Mouse (Mus musculus): Measurements from ENCODE around the gene Fam81b. TPM values are rescaled to one million over a fixed set of nuclear protein-coding genes. Genes with fewer than 3 reads are reported as not detected.
"Not testable (repeated sequence)": the region's sequence is repeated elsewhere in the genome, so short reads cannot be mapped to it uniquely, and the experiment has no call there.

The Fam81b gene
- polyA plus RNA-seq (2014; fragmentation: Nextera tagmentation; extraction: Ambion mirVana), result not detected in 2 replicates

- H3K4me3 ChIP-seq (ENCODE audit: low read depth, low read length), result no peak within 1 kb of the TSS
- H3K27ac ChIP-seq (ENCODE audit: low read depth, low read length), result no peak within 1 kb of the TSS
- DNase-seq (ENCODE audit: low spot score) (no peak), ATAC-seq (ENCODE audit: insufficient read depth, low FRiP score, low TSS enrichment) (no peak)
- WGBS, result 48% methylated on average over 7 of the region's 7 CpGs
- no peak within 1 kb of the TSS for H3K4me2 ChIP-seq (ENCODE audit: low read depth)
- H3K36me3 ChIP-seq (ENCODE audit: control insufficient read depth, insufficient read depth, low read length), result no peaks in the 10 kb centered on the region
- H3K4me1 ChIP-seq (ENCODE audit: control insufficient read depth, insufficient read depth, low read length), result no peaks in the 10 kb centered on the region
- no peaks in the 10 kb centered on the region for H3K9me3 ChIP-seq (ENCODE audit: control insufficient read depth, low read length)
- H3K9ac ChIP-seq (ENCODE audit: low read length), result no peak within 1 kb of the TSS
- H3K27me3 ChIP-seq (ENCODE audit: control insufficient read depth, insufficient read depth, low read length), result no peaks in the 10 kb centered on the region
These were observed at the start of gene Fam81b for GRCm38 (mm10) chr13:76304637-76305122. Gene Fam81b (minus strand): TSS chr13:76305072.

GRCm38 (mm10) chr13:76345941-76346340, 41.1 kb upstream of the Fam81b start:
- not testable (repeated sequence) for DNase-seq (ENCODE audit: low spot score); H3K27me3 ChIP-seq (ENCODE audit: control insufficient read depth, insufficient read depth, low read length); H3K4me3 ChIP-seq (ENCODE audit: low read depth, low read length); H3K27ac ChIP-seq (ENCODE audit: low read depth, low read length); H3K36me3 ChIP-seq (ENCODE audit: control insufficient read depth, insufficient read depth, low read length); H3K9me3 ChIP-seq (ENCODE audit: control insufficient read depth, low read length); H3K4me1 ChIP-seq (ENCODE audit: control insufficient read depth, insufficient read depth, low read length); H3K9ac ChIP-seq (ENCODE audit: low read length); ATAC-seq (ENCODE audit: insufficient read depth, low FRiP score, low TSS enrichment); H3K4me2 ChIP-seq (ENCODE audit: low read depth)
- 77% methylated on average over 19 of the region's 21 CpGs for WGBS

GRCm38 (mm10) chr13:76318635-76319034, 13.8 kb upstream of the Fam81b start:
- no peak overlapping the region for H3K27ac ChIP-seq (ENCODE audit: low read depth, low read length)
- no peaks in the 10 kb centered on the region for H3K4me1 ChIP-seq (ENCODE audit: control insufficient read depth, insufficient read depth, low read length)
- WGBS, result 86% methylated on average over 3 of the region's 3 CpGs
- H3K4me3 ChIP-seq (ENCODE audit: low read depth, low read length), result no peak overlapping the region
- no peak for ATAC-seq (ENCODE audit: insufficient read depth, low FRiP score, low TSS enrichment)
- H3K27me3 ChIP-seq (ENCODE audit: control insufficient read depth, insufficient read depth, low read length), result no peaks in the 10 kb centered on the region
- H3K9ac ChIP-seq (ENCODE audit: low read length), result no peak overlapping the region
- no peak for DNase-seq (ENCODE audit: low spot score)
- no peak overlapping the region for H3K4me2 ChIP-seq (ENCODE audit: low read depth)
- no peaks in the 10 kb centered on the region for H3K9me3 ChIP-seq (ENCODE audit: control insufficient read depth, low read length)
- H3K36me3 ChIP-seq (ENCODE audit: control insufficient read depth, insufficient read depth, low read length), result no peaks in the 10 kb centered on the region

- no peaks in the 10 kb centered on the region for H3K9me3 ChIP-seq (ENCODE audit: control insufficient read depth, low read length)
- H3K9ac ChIP-seq (ENCODE audit: low read length), result no peak overlapping the region
- no peaks in the 10 kb centered on the region for H3K36me3 ChIP-seq (ENCODE audit: control insufficient read depth, insufficient read depth, low read length)
- H3K4me2 ChIP-seq (ENCODE audit: low read depth), result no peak overlapping the region
- H3K4me1 ChIP-seq (ENCODE audit: control insufficient read depth, insufficient read depth, low read length), result no peaks in the 10 kb centered on the region
- H3K27ac ChIP-seq (ENCODE audit: low read depth, low read length), result no peak overlapping the region
- H3K4me3 ChIP-seq (ENCODE audit: low read depth, low read length), result no peak overlapping the region
- no peaks in the 10 kb centered on the region for H3K27me3 ChIP-seq (ENCODE audit: control insufficient read depth, insufficient read depth, low read length)
- DNase-seq (ENCODE audit: low spot score) (no peak), ATAC-seq (ENCODE audit: insufficient read depth, low FRiP score, low TSS enrichment) (no peak)
- 90% methylated on average over 7 of the region's 7 CpGs for WGBS
These were observed 6.7 kb upstream of the Fam81b start for GRCm38 (mm10) chr13:76311580-76311979.

GRCm38 (mm10) chr13:76308811-76309210, 3.9 kb upstream of the Fam81b start:
- Histone ChIP-seq H3K4me2 (ENCODE audit: low read depth) (no peak overlapping the region), H3K4me1 (ENCODE audit: control insufficient read depth, insufficient read depth, low read length) (no peaks in the 10 kb centered on the region), H3K36me3 (ENCODE audit: control insufficient read depth, insufficient read depth, low read length) (no peaks in the 10 kb centered on the region), H3K27ac (ENCODE audit: low read depth, low read length) (no peak overlapping the region), H3K9ac (ENCODE audit: low read length) (no peak overlapping the region), H3K27me3 (ENCODE audit: control insufficient read depth, insufficient read depth, low read length) (no peaks in the 10 kb centered on the region), H3K9me3 (ENCODE audit: control insufficient read depth, low read length) (no peaks in the 10 kb centered on the region), H3K4me3 (ENCODE audit: low read depth, low read length) (no peak overlapping the region)
- DNase-seq (ENCODE audit: low spot score), result no peak
- WGBS, result 65% methylated on average over 1 of the region's 1 CpGs
- ATAC-seq (ENCODE audit: insufficient read depth, low FRiP score, low TSS enrichment), result no peak

- no peak for DNase-seq (ENCODE audit: low spot score)
- ATAC-seq (ENCODE audit: insufficient read depth, low FRiP score, low TSS enrichment), result no peak
- H3K9me3 ChIP-seq (ENCODE audit: control insufficient read depth, low read length), result no peaks in the 10 kb centered on the region
- no peaks in the 10 kb centered on the region for H3K4me1 ChIP-seq (ENCODE audit: control insufficient read depth, insufficient read depth, low read length)
- no peak overlapping the region for H3K4me2 ChIP-seq (ENCODE audit: low read depth)
- H3K36me3 ChIP-seq (ENCODE audit: control insufficient read depth, insufficient read depth, low read length), result no peaks in the 10 kb centered on the region
- no peak overlapping the region for H3K4me3 ChIP-seq (ENCODE audit: low read depth, low read length)
- H3K9ac ChIP-seq (ENCODE audit: low read length), result no peak overlapping the region
- H3K27ac ChIP-seq (ENCODE audit: low read depth, low read length), result no peak overlapping the region
- 74% methylated on average over 2 of the region's 2 CpGs for WGBS
- no peaks in the 10 kb centered on the region for H3K27me3 ChIP-seq (ENCODE audit: control insufficient read depth, insufficient read depth, low read length)
These were observed 938 bp upstream of the Fam81b start for GRCm38 (mm10) chr13:76305655-76306365.

GRCm38 (mm10) chr13:76305241-76305640, 369 bp upstream of the Fam81b start:
- WGBS, result 87% methylated on average over 3 of the region's 3 CpGs
- Histone ChIP-seq H3K4me2 (ENCODE audit: low read depth) (no peak overlapping the region), H3K4me1 (ENCODE audit: control insufficient read depth, insufficient read depth, low read length) (no peaks in the 10 kb centered on the region), H3K27ac (ENCODE audit: low read depth, low read length) (no peak overlapping the region), H3K27me3 (ENCODE audit: control insufficient read depth, insufficient read depth, low read length) (no peaks in the 10 kb centered on the region), H3K4me3 (ENCODE audit: low read depth, low read length) (no peak overlapping the region), H3K36me3 (ENCODE audit: control insufficient read depth, insufficient read depth, low read length) (no peaks in the 10 kb centered on the region), H3K9ac (ENCODE audit: low read length) (no peak overlapping the region), H3K9me3 (ENCODE audit: control insufficient read depth, low read length) (no peaks in the 10 kb centered on the region)
- DNase-seq (ENCODE audit: low spot score), result no peak
- ATAC-seq (ENCODE audit: insufficient read depth, low FRiP score, low TSS enrichment), result no peak

- Histone ChIP-seq H3K9ac (ENCODE audit: low read length) (no peak overlapping the region), H3K27me3 (ENCODE audit: control insufficient read depth, insufficient read depth, low read length) (no peaks in the 10 kb centered on the region), H3K4me1 (ENCODE audit: control insufficient read depth, insufficient read depth, low read length) (no peaks in the 10 kb centered on the region), H3K4me2 (ENCODE audit: low read depth) (no peak overlapping the region), H3K36me3 (ENCODE audit: control insufficient read depth, insufficient read depth, low read length) (no peaks in the 10 kb centered on the region), H3K9me3 (ENCODE audit: control insufficient read depth, low read length) (no peaks in the 10 kb centered on the region), H3K27ac (ENCODE audit: low read depth, low read length) (no peak overlapping the region), H3K4me3 (ENCODE audit: low read depth, low read length) (no peak overlapping the region)
- ATAC-seq (ENCODE audit: insufficient read depth, low FRiP score, low TSS enrichment) (no peak), DNase-seq (ENCODE audit: low spot score) (no peak)
- 100% methylated on average over 1 of the region's 1 CpGs for WGBS
These were observed 671 bp downstream of the Fam81b start for GRCm38 (mm10) chr13:76304201-76304600.

- DNase-seq (ENCODE audit: low spot score) (no peak), ATAC-seq (ENCODE audit: insufficient read depth, low FRiP score, low TSS enrichment) (no peak)
- no peak overlapping the region for H3K9ac ChIP-seq (ENCODE audit: low read length)
- H3K36me3 ChIP-seq (ENCODE audit: control insufficient read depth, insufficient read depth, low read length), result no peaks in the 10 kb centered on the region
- H3K4me2 ChIP-seq (ENCODE audit: low read depth), result no peak overlapping the region
- no peaks in the 10 kb centered on the region for H3K4me1 ChIP-seq (ENCODE audit: control insufficient read depth, insufficient read depth, low read length)
- H3K27me3 ChIP-seq (ENCODE audit: control insufficient read depth, insufficient read depth, low read length), result no peaks in the 10 kb centered on the region
- no peaks in the 10 kb centered on the region for H3K9me3 ChIP-seq (ENCODE audit: control insufficient read depth, low read length)
- H3K27ac ChIP-seq (ENCODE audit: low read depth, low read length), result no peak overlapping the region
- 82% methylated on average over 1 of the region's 1 CpGs for WGBS
- H3K4me3 ChIP-seq (ENCODE audit: low read depth, low read length), result no peak overlapping the region
These were observed 1.7 kb downstream of the Fam81b start for GRCm38 (mm10) chr13:76303160-76303559.

Data from neural tube, embryonic 11.5 days (tissue).